Mouse (Mus musculus): ENCODE measurements around the gene Ppp3r2. TPM values are rescaled to one million over a fixed set of nuclear protein-coding genes. Genes with fewer than 3 reads are reported as not detected.

Gene Ppp3r2
- total RNA-seq, 4 experiments from 2014 or later, result 0.34 to 0.94 (median 0.59) TPM

Other genes with a start within 250 kb of the Ppp3r2 start
- gene Acnat1, start 208.1 kb downstream of the Ppp3r2 start, total RNA-seq (2022), result not detected
- gene Baat, start 175.5 kb downstream of the Ppp3r2 start, total RNA-seq (2022), result under 1 TPM in 3 of 4 experiments, not detected in 1; 0.19 to 0.27 (median 0.24) TPM
- gene Mrpl50, start 160.9 kb downstream of the Ppp3r2 start, total RNA-seq (2022), result 10 to 100 TPM; 27.8 to 33.3 (median 29.2) TPM
- gene Zfp189, start 160.8 kb downstream of the Ppp3r2 start, total RNA-seq (2022), result 10 to 100 TPM; 11.0 to 13.2 (median 11.6) TPM
- gene Aldob, start 132.5 kb downstream of the Ppp3r2 start, total RNA-seq (2022), result 1 to 10 TPM; 1.9 to 3.6 (median 2.5) TPM
- 10 to 100 TPM; 70.3 to 77.8 (median 74.8) TPM for gene Tmem246, start 84.1 kb downstream of the Ppp3r2 start, total RNA-seq (2022)
- gene Rnf20, start 50.0 kb downstream of the Ppp3r2 start, total RNA-seq (2022), result 10 to 100 TPM; 63.9 to 70.8 (median 66.1) TPM
- gene Grin3a, start 163.7 kb upstream of the Ppp3r2 start, total RNA-seq (2022), result 10 to 100 TPM; 28.9 to 32.4 (median 29.5) TPM

Measured in left cerebral cortex, adult 8-10 months (tissue).